Mouse (Mus musculus): ENCODE data around the gene Gpat3. TPM values are rescaled to one million over a fixed set of nuclear protein-coding genes. Genes with fewer than 3 reads are reported as not detected.

The Gpat3 gene
- polyA plus RNA-seq, 1 experiment = 6.7 TPM

GRCm38 (mm10) chr5:100825975-100826374 is 19.5 kb upstream of the Gpat3 start:
- WGBS = 21% methylated on average over 2 of the region's 2 CpGs
- no peak for DNase-seq

GRCm38 (mm10) chr5:100826531-100826930 is 19.0 kb upstream of the Gpat3 start:
- 72% methylated on average over 7 of the region's 7 CpGs for WGBS
- TF ChIP-seq POLR2A (IDR thresholded peaks at IDR 0.05; ENCODE audit: borderline replicate concordance, insufficient read depth, low read length) (no peak), CTCF (IDR thresholded peaks at IDR 0.05; ENCODE audit: borderline replicate concordance, insufficient read depth, low read depth, low read length) (no peak)
- Histone ChIP-seq H3K4me1 (ENCODE audit: control insufficient read depth, insufficient read depth, low read length) (no peaks in the 10 kb centered on the region), H3K27me3 (ENCODE audit: control insufficient read depth, insufficient read depth, low read length) (no peaks in the 10 kb centered on the region), H3K27ac (ENCODE audit: insufficient read depth, low read length) (no peak overlapping the region), H3K4me3 (replicated peaks; ENCODE audit: insufficient read depth, low read depth, low read length) (no peak overlapping the region)
- no peak for DNase-seq

More at GRCm38 (mm10) chr5:100825975-100826374, 19.5 kb upstream of the Gpat3 start:
- Histone ChIP-seq H3K4me3 (replicated peaks; ENCODE audit: insufficient read depth, low read depth, low read length) (no peak overlapping the region), H3K27ac (ENCODE audit: insufficient read depth, low read length) (no peak overlapping the region), H3K4me1 (ENCODE audit: control insufficient read depth, insufficient read depth, low read length) (no peaks in the 10 kb centered on the region), H3K27me3 (ENCODE audit: control insufficient read depth, insufficient read depth, low read length) (no peaks in the 10 kb centered on the region)
- TF ChIP-seq CTCF (IDR thresholded peaks at IDR 0.05; ENCODE audit: borderline replicate concordance, insufficient read depth, low read depth, low read length) (peak; percentile 27; the same call in 1 of the 2 replicates), POLR2A (IDR thresholded peaks at IDR 0.05; ENCODE audit: borderline replicate concordance, insufficient read depth, low read length) (no peak)

GRCm38 (mm10) chr5:100828701-100829100 is 16.8 kb upstream of the Gpat3 start:
- Histone ChIP-seq H3K27me3 (ENCODE audit: control insufficient read depth, insufficient read depth, low read length) (no peaks in the 10 kb centered on the region), H3K4me1 (ENCODE audit: control insufficient read depth, insufficient read depth, low read length) (no peaks in the 10 kb centered on the region), H3K4me3 (replicated peaks; ENCODE audit: insufficient read depth, low read depth, low read length) (no peak overlapping the region), H3K27ac (ENCODE audit: insufficient read depth, low read length) (no peak overlapping the region)
- no peak for TF ChIP-seq POLR2A (IDR thresholded peaks at IDR 0.05; ENCODE audit: borderline replicate concordance, insufficient read depth, low read length)
- no peak for TF ChIP-seq CTCF (IDR thresholded peaks at IDR 0.05; ENCODE audit: borderline replicate concordance, insufficient read depth, low read depth, low read length)
- WGBS = 86% methylated on average over 3 of the region's 3 CpGs
- no peak for DNase-seq

GRCm38 (mm10) chr5:100832680-100833079 is 12.8 kb upstream of the Gpat3 start:
- Histone ChIP-seq H3K27me3 (ENCODE audit: control insufficient read depth, insufficient read depth, low read length) (no peaks in the 10 kb centered on the region), H3K27ac (ENCODE audit: insufficient read depth, low read length) (no peak overlapping the region), H3K4me3 (replicated peaks; ENCODE audit: insufficient read depth, low read depth, low read length) (no peak overlapping the region), H3K4me1 (ENCODE audit: control insufficient read depth, insufficient read depth, low read length) (no peaks in the 10 kb centered on the region)
- DNase-seq = no peak
- TF ChIP-seq CTCF (IDR thresholded peaks at IDR 0.05; ENCODE audit: borderline replicate concordance, insufficient read depth, low read depth, low read length) (no peak), POLR2A (IDR thresholded peaks at IDR 0.05; ENCODE audit: borderline replicate concordance, insufficient read depth, low read length) (no peak)
- 96% methylated on average over 3 of the region's 3 CpGs for WGBS

- Histone ChIP-seq H3K4me1 (ENCODE audit: control insufficient read depth, insufficient read depth, low read length) (no peaks in the 10 kb centered on the region), H3K27me3 (ENCODE audit: control insufficient read depth, insufficient read depth, low read length) (no peaks in the 10 kb centered on the region), H3K27ac (ENCODE audit: insufficient read depth, low read length) (no peak overlapping the region), H3K4me3 (replicated peaks; ENCODE audit: insufficient read depth, low read depth, low read length) (no peak overlapping the region)
- no peak for TF ChIP-seq POLR2A (IDR thresholded peaks at IDR 0.05; ENCODE audit: borderline replicate concordance, insufficient read depth, low read length)
- WGBS = 83% methylated on average over 2 of the region's 2 CpGs
- DNase-seq = no peak
These were observed 11.7 kb upstream of the Gpat3 start for GRCm38 (mm10) chr5:100833841-100834240.

- no peak overlapping the region for H3K4me3 ChIP-seq (replicated peaks; ENCODE audit: insufficient read depth, low read depth, low read length)
- no peaks in the 10 kb centered on the region for H3K4me1 ChIP-seq (ENCODE audit: control insufficient read depth, insufficient read depth, low read length)
- no peak overlapping the region for H3K27ac ChIP-seq (ENCODE audit: insufficient read depth, low read length)
- no peak for DNase-seq
- H3K27me3 ChIP-seq (ENCODE audit: control insufficient read depth, insufficient read depth, low read length) = no peaks in the 10 kb centered on the region
- no peak for TF ChIP-seq POLR2A (IDR thresholded peaks at IDR 0.05; ENCODE audit: borderline replicate concordance, insufficient read depth, low read length)
- TF ChIP-seq CTCF (IDR thresholded peaks at IDR 0.05; ENCODE audit: borderline replicate concordance, insufficient read depth, low read depth, low read length) = no peak
- WGBS = 51% methylated on average over 9 of the region's 9 CpGs
These were observed 9.5 kb upstream of the Gpat3 start for GRCm38 (mm10) chr5:100835862-100836538.

GRCm38 (mm10) chr5:100837907-100838306 is 7.6 kb upstream of the Gpat3 start:
- DNase-seq = no peak
- TF ChIP-seq POLR2A (IDR thresholded peaks at IDR 0.05; ENCODE audit: borderline replicate concordance, insufficient read depth, low read length) (no peak), CTCF (IDR thresholded peaks at IDR 0.05; ENCODE audit: borderline replicate concordance, insufficient read depth, low read depth, low read length) (no peak)
- Histone ChIP-seq H3K27ac (ENCODE audit: insufficient read depth, low read length) (no peak overlapping the region), H3K4me3 (replicated peaks; ENCODE audit: insufficient read depth, low read depth, low read length) (no peak overlapping the region), H3K27me3 (ENCODE audit: control insufficient read depth, insufficient read depth, low read length) (no peaks in the 10 kb centered on the region), H3K4me1 (ENCODE audit: control insufficient read depth, insufficient read depth, low read length) (no peaks in the 10 kb centered on the region)
- WGBS = 62% methylated on average over 7 of the region's 7 CpGs

GRCm38 (mm10) chr5:100844485-100844884 is 1.0 kb upstream of the Gpat3 start:
- no peak for TF ChIP-seq POLR2A (IDR thresholded peaks at IDR 0.05; ENCODE audit: borderline replicate concordance, insufficient read depth, low read length)
- no peak for DNase-seq
- Histone ChIP-seq H3K4me1 (ENCODE audit: control insufficient read depth, insufficient read depth, low read length) (no peaks in the 10 kb centered on the region), H3K4me3 (replicated peaks; ENCODE audit: insufficient read depth, low read depth, low read length) (no peak overlapping the region), H3K27me3 (ENCODE audit: control insufficient read depth, insufficient read depth, low read length) (0 out of 2 replicates have a peak, but pooled peaks cover 2% of the 10 kb centered on the region), H3K27ac (ENCODE audit: insufficient read depth, low read length) (no peak overlapping the region)
- WGBS = 59% methylated on average over 3 of the region's 3 CpGs
